Mouse (Mus musculus) embryonic facial prominence, embryonic 12.5 days (tissue): ENCODE data around the gene Hunk. TPM values are rescaled to one million over a fixed set of nuclear protein-coding genes. Genes with fewer than 3 reads are reported as not detected.

Experiments used
- ATAC-seq: fragments of 200-750 bp; cut with Nextera tagmentation; 2 replicates; pipeline ENCODE4 v1.8.0; 2017; ENCODE audit not compliant: insufficient number of reproducible peaks, insufficient read depth, low FRiP score, low TSS enrichment
- H3K27ac ChIP-seq: fragments of 300-500 bp; sonication (generic); 2 replicates; pipeline ENCODE4 v1.5.1; 2016; ENCODE audit warnings: mild to moderate bottlenecking
- H3K27me3 ChIP-seq: fragments of 300-500 bp; sonication (generic); 2 replicates; pipeline ENCODE4 v1.6.1; 2016; ENCODE audit warnings: mild to moderate bottlenecking, moderate library complexity
- H3K36me3 ChIP-seq: fragments of 300-500 bp; sonication (generic); 2 replicates; pipeline ENCODE4 v1.6.1; 2016; ENCODE audit warnings: mild to moderate bottlenecking
- H3K4me1 ChIP-seq: fragments of 300-500 bp; sonication (generic); 2 replicates; pipeline ENCODE4 v1.6.1; 2016
- H3K4me2 ChIP-seq: fragments of 300-500 bp; sonication (generic); replicated peaks from 2 replicates; pipeline ENCODE4 v1.6.1; 2016; ENCODE audit warnings: mild to moderate bottlenecking, moderate library complexity
- H3K4me3 ChIP-seq: fragments of 300-500 bp; sonication (generic); 2 replicates; pipeline ENCODE4 v1.5.1; 2016; ENCODE audit warnings: mild to moderate bottlenecking
- H3K9ac ChIP-seq: fragments of 300-500 bp; sonication (generic); 2 replicates; pipeline ENCODE4 v1.6.1; 2016; ENCODE audit warnings: mild to moderate bottlenecking, moderate library complexity
- H3K9me3 ChIP-seq: fragments of 300-500 bp; sonication (generic); 2 replicates; pipeline ENCODE4 v1.6.1; 2016; ENCODE audit warnings: mild to moderate bottlenecking, moderate library complexity
- WGBS: fragments of 180-500 bp; shearing (Covaris S2); methylation state at CpG from one replicate; pipeline ENCODE4 v1.1.7; 2016; 5-methylcytosine and 5-hydroxymethylcytosine counted together
- polyA plus RNA-seq: library from polyadenylated mRNA; unstranded; fragments of >200 nt; fragmentation: Nextera tagmentation; extraction: Ambion mirVana; gene quantifications from 2 replicates; pipeline ENCODE4 v1.2.1, GENCODE M21; 2016

Hunk gene
- polyA plus RNA-seq, 1 experiment from 2014 or later: 25.0 TPM

DNA sequence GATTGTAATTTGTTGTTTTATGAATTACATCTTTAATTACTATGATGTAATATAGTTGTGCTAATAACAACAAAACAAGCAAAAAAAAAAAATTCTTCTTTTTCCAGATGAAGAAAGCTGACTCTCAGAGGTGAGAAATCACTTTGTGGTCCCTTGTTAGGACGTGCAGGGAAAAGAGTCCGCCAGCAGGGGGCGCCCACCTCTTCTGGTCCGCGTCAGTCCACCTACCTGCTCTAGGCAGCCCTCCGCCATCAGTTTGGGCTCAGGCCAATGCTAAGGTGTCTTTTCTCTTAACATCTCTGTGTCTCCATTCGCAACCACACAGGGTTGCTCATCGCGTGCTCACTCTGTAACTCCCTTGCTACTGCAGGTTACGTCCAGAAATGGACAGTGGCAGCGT, 5.9 kb upstream of the Hunk start:
- no peak for ATAC-seq
- H3K4me1 ChIP-seq: peaks cover 5% of the 10 kb centered on the region; the same call in 1 of the 2 replicates

GRCm38 (mm10) chr16:90381633-90382032, 4.2 kb upstream of the Hunk start:
- H3K27ac ChIP-seq: no peak overlapping the region
- H3K4me3 ChIP-seq: no peak overlapping the region
- 86% methylated on average over 3 of the region's 3 CpGs for WGBS
- no peaks in the 10 kb centered on the region for H3K36me3 ChIP-seq
- ATAC-seq: no peak
- H3K4me2 ChIP-seq: no peak overlapping the region
- no peaks in the 10 kb centered on the region for H3K9me3 ChIP-seq
- 0 out of 2 replicates have a peak, but pooled peaks cover 3% of the 10 kb centered on the region for H3K27me3 ChIP-seq
- H3K9ac ChIP-seq: no peak overlapping the region
- H3K4me1 ChIP-seq: peaks cover 10% of the 10 kb centered on the region; the same call in 1 of the 2 replicates

More for the DNA sequence above, 5.9 kb upstream of the Hunk start:
- no peak overlapping the region for H3K27ac ChIP-seq
- no peak overlapping the region for H3K9ac ChIP-seq
- 18% methylated on average over 11 of the region's 11 CpGs for WGBS
- no peaks in the 10 kb centered on the region for H3K9me3 ChIP-seq
- 0 out of 2 replicates have a peak, but pooled peaks cover 3% of the 10 kb centered on the region for H3K27me3 ChIP-seq
- no peak overlapping the region for H3K4me2 ChIP-seq
- H3K36me3 ChIP-seq: no peaks in the 10 kb centered on the region
- no peak overlapping the region for H3K4me3 ChIP-seq

- no peak for ATAC-seq
- Histone ChIP-seq H3K4me2 (no peak overlapping the region), H3K36me3 (no peaks in the 10 kb centered on the region), H3K9ac (no peak overlapping the region), H3K4me1 (peaks cover 10% of the 10 kb centered on the region; the same call in 1 of the 2 replicates), H3K4me3 (no peak overlapping the region), H3K9me3 (no peaks in the 10 kb centered on the region), H3K27ac (no peak overlapping the region), H3K27me3 (0 out of 2 replicates have a peak, but pooled peaks cover 3% of the 10 kb centered on the region)
- 79% methylated on average over 10 of the region's 10 CpGs for WGBS
Observed at GRCm38 (mm10) chr16:90382701-90383280, 3.0 kb upstream of the Hunk start.

GRCm38 (mm10) chr16:90384058-90384457, 1.8 kb upstream of the Hunk start:
- Histone ChIP-seq H3K4me3 (no peak overlapping the region), H3K9ac (no peak overlapping the region), H3K4me2 (no peak overlapping the region), H3K27me3 (0 out of 2 replicates have a peak, but pooled peaks cover 3% of the 10 kb centered on the region), H3K4me1 (peaks cover 23% of the 10 kb centered on the region), H3K36me3 (no peaks in the 10 kb centered on the region), H3K27ac (no peak overlapping the region), H3K9me3 (no peaks in the 10 kb centered on the region)
- no peak for ATAC-seq
- WGBS: 58% methylated on average over 3 of the region's 3 CpGs

GRCm38 (mm10) chr16:90384846-90385245, 967 bp upstream of the Hunk start:
- 4% methylated on average over 12 of the region's 12 CpGs for WGBS
- Histone ChIP-seq H3K9ac (0 out of 2 replicates have a peak overlapping the region, but pooled peaks have one; percentile 94), H3K27ac (no peak overlapping the region), H3K4me2 (peak overlapping the region; percentile 79), H3K4me1 (peaks cover 30% of the 10 kb centered on the region), H3K4me3 (peak overlapping the region; percentile 90; the same call in 1 of the 2 replicates), H3K36me3 (peaks cover under 1% of the 10 kb centered on the region; the same call in 1 of the 2 replicates), H3K27me3 (0 out of 2 replicates have a peak, but pooled peaks cover 3% of the 10 kb centered on the region), H3K9me3 (no peaks in the 10 kb centered on the region)
- no peak for ATAC-seq

- peak overlapping the region; percentile 79 for H3K4me2 ChIP-seq
- WGBS: under 1% methylated on average over 16 of the region's 16 CpGs
- no peaks in the 10 kb centered on the region for H3K9me3 ChIP-seq
- H3K9ac ChIP-seq: peak overlapping the region; percentile 94
- H3K4me3 ChIP-seq: peak overlapping the region; percentile 90
- H3K27ac ChIP-seq: peak overlapping the region; percentile 99
- H3K27me3 ChIP-seq: 0 out of 2 replicates have a peak, but pooled peaks cover 3% of the 10 kb centered on the region
- H3K36me3 ChIP-seq: peaks cover 5% of the 10 kb centered on the region; the same call in 1 of the 2 replicates
- peaks cover 34% of the 10 kb centered on the region for H3K4me1 ChIP-seq
- ATAC-seq: peak; percentile 25
Observed at GRCm38 (mm10) chr16:90385326-90385687, 506 bp upstream of the Hunk start.

- peak overlapping the region; percentile 79 for H3K4me2 ChIP-seq
- peak; percentile 85 for ATAC-seq
- H3K9me3 ChIP-seq: no peaks in the 10 kb centered on the region
- H3K4me3 ChIP-seq: peak overlapping the region; percentile 90
- peak overlapping the region; percentile 94 for H3K9ac ChIP-seq
- H3K4me1 ChIP-seq: peaks cover 34% of the 10 kb centered on the region
- H3K27ac ChIP-seq: peak overlapping the region; percentile 99
- H3K36me3 ChIP-seq: peaks cover 18% of the 10 kb centered on the region
- H3K27me3 ChIP-seq: 0 out of 2 replicates have a peak, but pooled peaks cover 3% of the 10 kb centered on the region
- WGBS: 1% methylated on average over 49 of the region's 49 CpGs
Observed at GRCm38 (mm10) chr16:90386514-90387160, 824 bp downstream of the Hunk start.

GRCm38 (mm10) chr16:90387161-90387671, 1.4 kb downstream of the Hunk start:
- ATAC-seq: no peak
- Histone ChIP-seq H3K4me1 (peaks cover 34% of the 10 kb centered on the region), H3K27ac (peak overlapping the region; percentile 99), H3K9ac (peak overlapping the region; percentile 94), H3K4me3 (peak overlapping the region; percentile 90), H3K27me3 (0 out of 2 replicates have a peak, but pooled peaks cover 3% of the 10 kb centered on the region), H3K9me3 (no peaks in the 10 kb centered on the region), H3K36me3 (peaks cover 24% of the 10 kb centered on the region), H3K4me2 (peak overlapping the region; percentile 79)
- WGBS: 3% methylated on average over 12 of the region's 12 CpGs

DNA sequence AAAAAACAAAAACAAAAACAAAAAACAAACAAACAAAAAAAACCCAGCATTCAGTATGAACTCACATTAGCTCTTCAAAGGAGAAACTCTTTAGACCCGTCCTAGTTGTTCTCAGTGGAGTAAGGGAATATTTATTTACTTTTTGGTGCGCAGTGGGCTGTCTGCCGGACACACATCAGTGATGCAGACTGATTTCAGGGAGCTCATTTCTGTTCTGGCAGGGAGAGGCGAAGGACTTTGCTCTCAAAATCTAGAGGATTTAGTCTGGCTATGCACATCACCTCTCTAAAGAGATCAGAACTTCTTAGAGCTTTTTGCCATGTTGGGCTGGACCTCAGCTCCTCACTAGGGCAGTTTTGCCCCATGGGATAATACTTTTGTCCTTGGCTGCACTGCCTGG, 2.1 kb downstream of the Hunk start:
- Histone ChIP-seq H3K9ac (peak overlapping the region; percentile 40; the same call in 1 of the 2 replicates), H3K9me3 (no peaks in the 10 kb centered on the region), H3K27ac (0 out of 2 replicates have a peak overlapping the region, but pooled peaks have one; percentile 2), H3K27me3 (0 out of 2 replicates have a peak, but pooled peaks cover 1% of the 10 kb centered on the region), H3K4me3 (peak overlapping the region; percentile 90), H3K4me1 (peaks cover 34% of the 10 kb centered on the region), H3K4me2 (peak overlapping the region; percentile 79), H3K36me3 (peaks cover 28% of the 10 kb centered on the region)
- no peak for ATAC-seq
- WGBS: 51% methylated on average over 4 of the region's 4 CpGs

GRCm38 (mm10) chr16:90389103-90389750, 3.4 kb downstream of the Hunk start:
- Histone ChIP-seq H3K4me2 (peak overlapping the region; percentile 79), H3K27me3 (no peaks in the 10 kb centered on the region), H3K4me1 (peaks cover 34% of the 10 kb centered on the region), H3K4me3 (peak overlapping the region; percentile 90), H3K36me3 (peaks cover 34% of the 10 kb centered on the region), H3K9me3 (no peaks in the 10 kb centered on the region), H3K9ac (0 out of 2 replicates have a peak overlapping the region, but pooled peaks have one; percentile 40), H3K27ac (no peak overlapping the region)
- WGBS: 69% methylated on average over 15 of the region's 15 CpGs
- no peak for ATAC-seq

DNA sequence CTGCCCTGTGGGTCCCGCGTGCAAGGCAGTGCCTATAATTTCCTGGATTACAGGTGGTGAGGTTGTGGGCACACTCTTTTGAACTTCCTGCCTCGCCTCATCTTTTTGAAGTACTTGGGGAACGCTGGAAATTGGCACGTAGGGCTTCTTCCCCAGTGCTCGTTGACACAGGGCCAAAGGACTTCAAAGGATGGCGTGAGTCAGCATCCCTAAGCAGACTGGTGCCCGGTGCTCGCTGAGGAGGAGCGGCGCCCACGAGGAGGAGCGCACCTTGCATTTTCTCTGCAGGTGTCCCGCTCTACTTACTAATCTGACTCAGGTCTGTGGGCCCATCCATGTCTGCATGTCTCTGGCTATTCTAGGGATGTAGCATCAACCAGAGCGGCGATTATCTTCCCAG, 4.9 kb downstream of the Hunk start:
- H3K4me1 ChIP-seq: peaks cover 23% of the 10 kb centered on the region
- H3K4me2 ChIP-seq: no peak overlapping the region
- peaks cover 34% of the 10 kb centered on the region for H3K36me3 ChIP-seq
- H3K27ac ChIP-seq: no peak overlapping the region
- no peaks in the 10 kb centered on the region for H3K9me3 ChIP-seq
- H3K9ac ChIP-seq: no peak overlapping the region
- 94% methylated on average over 16 of the region's 16 CpGs for WGBS
- no peak for ATAC-seq
- no peaks in the 10 kb centered on the region for H3K27me3 ChIP-seq
- no peak overlapping the region for H3K4me3 ChIP-seq
